Mouse (Mus musculus) limb, embryonic 14.5 days (tissue): ENCODE data around the gene Myof. TPM values are rescaled to one million over a fixed set of nuclear protein-coding genes. Genes with fewer than 3 reads are reported as not detected.

Experiments
- ATAC-seq: fragments of 200-750 bp; cut with Nextera tagmentation; 2 replicates; pipeline ENCODE4 v1.8.0; 2017; ENCODE audit warnings: low read depth, moderate number of reproducible peaks, moderate TSS enrichment; ENCODE audit not compliant: low FRiP score
- DNase-seq: peaks from one replicate; pipeline ENCODE4 v3.0.0-alpha.2; 2015; ENCODE audit warnings: low spot score
- H3K27ac ChIP-seq: fragments of 300-500 bp; sonication (generic); replicated peaks from 2 replicates; pipeline ENCODE4 v1.5.1; 2014; ENCODE audit warnings: low read depth, mild to moderate bottlenecking, low read length, moderate library complexity, mixed read lengths
- H3K27me3 ChIP-seq: fragments of 300-500 bp; sonication (generic); 2 replicates; pipeline ENCODE4 v1.6.1; 2014; ENCODE audit warnings: low read length, mixed read lengths; ENCODE audit not compliant: control insufficient read depth, insufficient read depth
- H3K36me3 ChIP-seq: fragments of 300-500 bp; sonication (generic); 2 replicates; pipeline ENCODE4 v1.6.1; 2014; ENCODE audit warnings: mild to moderate bottlenecking, low read length, moderate library complexity, mixed read lengths; ENCODE audit not compliant: control insufficient read depth, insufficient read depth
- H3K4me1 ChIP-seq: fragments of 300-500 bp; sonication (generic); 2 replicates; pipeline ENCODE4 v1.6.1; 2014; ENCODE audit warnings: antibody characterized with exemption, low read length, mixed read lengths; ENCODE audit not compliant: control insufficient read depth, insufficient read depth
- H3K4me2 ChIP-seq: fragments of 300-500 bp; sonication (generic); replicated peaks from 2 replicates; pipeline ENCODE4 v1.6.1; 2014; ENCODE audit warnings: low read depth, mild to moderate bottlenecking, low read length, moderate library complexity; ENCODE audit not compliant: severe bottlenecking
- H3K4me3 ChIP-seq: fragments of 300-500 bp; sonication (generic); replicated peaks from 2 replicates; pipeline ENCODE4 v1.5.1; 2014; ENCODE audit warnings: low read length
- H3K9ac ChIP-seq: fragments of 300-500 bp; sonication (generic); 2 replicates; pipeline ENCODE4 v1.6.1; 2014; ENCODE audit warnings: mild to moderate bottlenecking, low read depth, low read length, moderate library complexity; ENCODE audit not compliant: severe bottlenecking
- H3K9me3 ChIP-seq: fragments of 300-500 bp; sonication (generic); 2 replicates; pipeline ENCODE4 v1.6.1; 2016; ENCODE audit warnings: low read length; ENCODE audit not compliant: control insufficient read depth
- POLR2A ChIP-seq: fragments of 200-500 bp; IDR thresholded peaks from 2 replicates; pipeline ENCODE4 v1.8.0; 2012; ENCODE audit warnings: inconsistent platforms, mild to moderate bottlenecking, moderate library complexity, borderline replicate concordance; ENCODE audit not compliant: insufficient read depth, insufficient read length; ENCODE audit errors: extremely low read depth
- WGBS: fragments of 180-500 bp; shearing (Covaris S2); extraction: QIAGEN DNeasy Blood & Tissue Kit; methylation state at CpG from one replicate; pipeline ENCODE4 v1.1.7; 2014; 5-methylcytosine and 5-hydroxymethylcytosine counted together
- polyA plus RNA-seq, 2 experiments: library from polyadenylated mRNA; depleted of rRNA in 1 of 2; stranded (reverse) in 1 of 2; unstranded in 1 of 2; fragments of >200 nt; fragmentation: Nextera tagmentation in 1 of 2; extraction: Ambion mirVana in 1 of 2; gene quantifications; 2 replicates each; pipeline versions ENCODE4 v1.2.1 to v1.2.3; 2012 to 2014

Gene Myof
- polyA plus RNA-seq, 2 experiments = 21.8 to 35.9 TPM

DNA sequence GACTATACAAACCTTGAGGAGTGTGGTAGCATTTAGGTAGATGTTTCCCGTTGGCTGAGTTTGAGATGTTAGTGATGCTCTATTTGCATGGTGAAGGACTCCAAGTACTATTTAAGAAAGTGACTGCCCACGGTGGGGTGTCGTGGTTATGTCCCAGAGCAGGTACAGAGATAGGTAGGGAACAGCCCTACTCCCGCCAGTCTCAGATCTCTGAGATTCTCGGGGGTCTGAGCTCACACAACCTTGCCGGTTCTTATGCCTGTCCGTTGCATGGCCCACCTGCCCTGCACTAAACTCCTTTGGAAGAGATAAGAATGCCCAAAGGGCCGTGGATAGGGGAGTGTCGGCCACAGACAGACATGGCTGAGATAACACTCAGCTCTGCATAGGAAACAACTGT, 12.2 kb downstream of the Myof start:
- peak overlapping the region; percentile 2; the same call in 1 of the 2 replicates for H3K4me2 ChIP-seq
- H3K27me3 ChIP-seq = no peaks in the 10 kb centered on the region
- no peaks in the 10 kb centered on the region for H3K36me3 ChIP-seq
- 68% methylated on average over 9 of the region's 9 CpGs for WGBS
- no peak overlapping the region for H3K9ac ChIP-seq
- no peak overlapping the region for H3K27ac ChIP-seq
- H3K9me3 ChIP-seq = no peaks in the 10 kb centered on the region
- DNase-seq (no peak), ATAC-seq (no peak)
- no peak overlapping the region for H3K4me3 ChIP-seq
- no peak for TF ChIP-seq POLR2A
- H3K4me1 ChIP-seq = peaks cover 13% of the 10 kb centered on the region

DNA sequence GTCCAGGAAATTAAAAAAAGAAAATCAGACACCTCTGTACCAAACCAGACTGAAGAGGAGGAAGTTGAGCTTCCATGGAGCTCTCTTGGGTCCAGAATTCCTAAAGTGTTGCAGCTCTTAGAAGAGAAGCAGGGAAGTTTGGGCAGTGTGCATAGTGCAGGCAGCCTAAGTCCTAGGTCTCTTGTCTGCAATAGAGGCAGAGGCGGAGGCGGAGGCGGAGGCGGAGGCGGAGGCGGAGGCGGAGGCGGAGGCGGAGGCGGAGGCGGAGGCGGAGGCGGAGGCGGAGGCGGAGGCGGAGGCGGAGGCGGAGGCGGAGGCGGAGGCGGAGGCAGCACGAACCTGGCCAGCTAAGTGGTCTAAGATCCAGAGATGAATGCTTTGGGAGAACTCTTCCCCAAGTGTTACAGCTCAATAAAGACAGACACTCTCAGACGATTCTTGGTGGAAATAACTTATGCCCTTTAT, 12.7 kb downstream of the Myof start:
- H3K9ac ChIP-seq = no peak overlapping the region
- peak; percentile 72; the same call in 1 of the 2 replicates for ATAC-seq
- H3K36me3 ChIP-seq = no peaks in the 10 kb centered on the region
- 0% methylated on average over 7 of the region's 23 CpGs for WGBS
- peak overlapping the region; percentile 34 for H3K4me2 ChIP-seq
- TF ChIP-seq POLR2A = no peak
- DNase-seq = no peak
- no peak overlapping the region for H3K4me3 ChIP-seq
- H3K9me3 ChIP-seq = no peaks in the 10 kb centered on the region
- no peak overlapping the region for H3K27ac ChIP-seq
- peaks cover 13% of the 10 kb centered on the region for H3K4me1 ChIP-seq
- no peaks in the 10 kb centered on the region for H3K27me3 ChIP-seq

DNA sequence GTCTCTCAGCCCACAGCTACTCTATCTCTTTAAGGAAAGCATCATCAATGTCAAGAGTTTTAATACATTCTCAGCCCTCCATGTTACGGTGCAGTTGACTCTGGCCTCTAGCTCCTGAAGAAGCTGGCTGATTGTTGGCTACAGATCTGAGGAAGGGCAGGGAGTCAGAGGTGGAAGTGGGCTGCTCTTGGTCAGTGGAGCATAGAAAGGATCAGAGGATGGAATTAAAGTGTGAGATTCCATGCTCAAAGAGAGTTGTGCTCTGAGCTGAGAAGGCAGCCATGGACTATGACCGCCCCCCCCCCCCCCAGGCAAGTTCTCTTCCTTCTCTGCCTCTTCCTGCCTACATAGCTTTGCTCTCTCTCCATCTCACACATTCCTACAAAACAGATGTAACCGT, 13.5 kb downstream of the Myof start:
- H3K36me3 ChIP-seq = no peaks in the 10 kb centered on the region
- ATAC-seq (no peak), DNase-seq (no peak)
- H3K9ac ChIP-seq = no peak overlapping the region
- no peak overlapping the region for H3K4me3 ChIP-seq
- H3K4me1 ChIP-seq = peaks cover 13% of the 10 kb centered on the region
- H3K27ac ChIP-seq = no peak overlapping the region
- H3K4me2 ChIP-seq = no peak overlapping the region
- H3K9me3 ChIP-seq = no peaks in the 10 kb centered on the region
- no peaks in the 10 kb centered on the region for H3K27me3 ChIP-seq
- TF ChIP-seq POLR2A = no peak
- WGBS = 60% methylated on average over 3 of the region's 3 CpGs

DNA sequence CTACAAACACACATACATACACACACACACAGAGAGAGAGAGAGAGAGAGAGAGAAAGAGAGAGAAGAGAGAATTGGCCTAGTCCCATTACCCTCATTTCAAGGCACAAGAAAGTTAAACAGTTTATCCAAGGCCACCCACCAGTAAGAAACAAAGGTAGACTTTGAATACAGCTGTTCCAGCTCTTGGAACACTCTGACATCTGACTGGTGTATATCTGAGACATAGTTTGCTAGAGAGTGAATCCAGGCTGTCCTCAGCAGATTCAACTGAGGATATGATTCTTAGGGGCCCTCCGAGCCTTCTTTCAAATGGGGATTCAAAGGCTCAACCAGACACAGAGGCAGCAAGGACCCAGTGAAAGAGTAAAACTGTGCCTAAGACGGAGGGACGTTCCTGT, 14.1 kb downstream of the Myof start:
- no peak overlapping the region for H3K9ac ChIP-seq
- 85% methylated on average over 3 of the region's 3 CpGs for WGBS
- TF ChIP-seq POLR2A = no peak
- DNase-seq = no peak
- peaks cover 13% of the 10 kb centered on the region for H3K4me1 ChIP-seq
- H3K9me3 ChIP-seq = no peaks in the 10 kb centered on the region
- H3K4me3 ChIP-seq = no peak overlapping the region
- H3K36me3 ChIP-seq = no peaks in the 10 kb centered on the region
- ATAC-seq = no peak
- no peak overlapping the region for H3K27ac ChIP-seq
- H3K27me3 ChIP-seq = no peaks in the 10 kb centered on the region
- no peak overlapping the region for H3K4me2 ChIP-seq

DNA sequence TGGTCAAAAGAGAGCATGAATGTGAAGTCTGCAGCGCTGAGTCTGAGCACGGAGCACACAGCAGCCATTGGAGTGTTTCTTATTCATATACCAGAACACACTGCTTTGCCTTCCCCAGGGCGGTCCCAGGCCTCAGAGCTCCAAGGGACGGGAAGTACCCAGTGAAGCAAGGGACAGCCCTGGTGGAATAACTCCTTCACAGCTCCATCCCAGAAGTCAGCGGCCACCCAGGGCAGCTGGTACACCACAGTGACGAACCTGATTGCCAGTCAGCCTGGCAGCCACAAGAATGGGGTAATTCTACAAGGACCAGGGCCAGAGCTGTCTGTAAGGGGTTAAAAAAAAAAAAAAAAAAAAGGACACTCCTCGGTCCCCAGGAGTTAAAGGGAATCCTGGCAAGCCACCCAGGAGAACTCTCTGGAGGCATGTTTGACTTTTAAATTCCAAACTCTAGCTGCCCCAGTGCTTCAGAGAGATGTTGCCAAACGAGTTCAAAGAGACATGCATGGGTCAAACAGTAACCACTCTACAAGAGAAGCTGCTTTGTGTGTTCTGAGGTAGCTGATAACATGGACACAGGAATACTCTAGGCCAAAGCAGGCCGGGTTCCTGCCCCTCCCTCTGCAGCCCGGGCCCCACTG, 15.4 kb downstream of the Myof start:
- Histone ChIP-seq H3K9ac (no peak overlapping the region), H3K9me3 (no peaks in the 10 kb centered on the region), H3K27ac (no peak overlapping the region), H3K27me3 (no peaks in the 10 kb centered on the region), H3K4me1 (peaks cover 9% of the 10 kb centered on the region), H3K4me2 (no peak overlapping the region), H3K4me3 (no peak overlapping the region), H3K36me3 (no peaks in the 10 kb centered on the region)
- 68% methylated on average over 10 of the region's 10 CpGs for WGBS
- DNase-seq (no peak), ATAC-seq (no peak)
- no peak for TF ChIP-seq POLR2A

DNA sequence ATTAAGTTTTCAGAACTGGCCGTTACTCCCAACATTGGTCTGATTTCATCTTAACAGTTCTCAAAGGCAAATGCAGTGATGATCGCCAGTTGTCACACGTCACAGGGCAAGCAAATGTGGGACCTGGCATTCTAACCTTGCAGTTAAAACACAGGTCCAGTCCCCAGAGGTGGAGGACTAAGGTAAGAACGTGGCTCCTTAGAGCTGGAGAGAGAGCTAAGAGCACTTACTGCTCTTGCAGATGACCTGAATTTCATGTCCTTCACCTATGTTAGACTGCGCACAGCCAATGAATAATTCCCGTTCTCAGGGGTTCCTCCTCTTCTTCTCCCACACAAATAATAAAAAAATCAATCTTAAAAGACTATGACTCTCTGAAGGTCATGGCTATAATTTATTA, 16.0 kb downstream of the Myof start:
- Histone ChIP-seq H3K27me3 (no peaks in the 10 kb centered on the region), H3K4me2 (no peak overlapping the region), H3K27ac (no peak overlapping the region), H3K4me3 (no peak overlapping the region), H3K9ac (no peak overlapping the region), H3K9me3 (no peaks in the 10 kb centered on the region), H3K4me1 (peaks cover 9% of the 10 kb centered on the region), H3K36me3 (no peaks in the 10 kb centered on the region)
- ATAC-seq = no peak
- TF ChIP-seq POLR2A = no peak
- WGBS = 83% methylated on average over 6 of the region's 6 CpGs
- DNase-seq = no peak
